Mouse (Mus musculus): ENCODE results near the gene Pigv.

DNA sequence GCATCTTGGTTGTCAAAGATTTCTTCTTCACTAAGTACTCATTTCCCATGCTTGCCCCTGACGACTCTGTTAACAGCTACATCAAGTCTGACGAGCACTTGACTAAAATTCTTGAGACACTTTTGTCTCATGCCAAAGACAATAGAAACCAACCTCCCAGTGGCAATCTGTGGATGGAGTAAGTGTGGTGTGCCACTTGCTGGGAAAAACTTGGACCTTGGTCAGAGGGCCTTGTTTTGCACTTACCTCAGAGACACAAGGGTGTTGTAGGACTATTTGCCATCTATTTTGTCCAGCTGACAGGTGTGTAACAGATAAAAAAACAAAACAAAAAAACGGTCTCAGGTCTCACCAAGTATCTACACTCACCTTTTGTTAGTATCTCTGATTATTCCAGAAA lies 3.7 kb upstream of the Pigv start:
- no peak for TF ChIP-seq EP300 (IDR thresholded peaks at IDR 0.05; ENCODE audit: low read length)
- no peak for TF ChIP-seq POLR2A (IDR thresholded peaks at IDR 0.05; ENCODE audit: low read depth, low read length)

Data from CH12.LX (cell line).